Mouse (Mus musculus) embryonic facial prominence, embryonic 12.5 days (tissue): ENCODE measurements around the gene Fam196b. TPM values are rescaled to one million over a fixed set of nuclear protein-coding genes. Genes with fewer than 3 reads are reported as not detected.

ENCODE experiments used
- ATAC-seq: fragments of 200-750 bp; cut with Nextera tagmentation; 2 replicates; pipeline ENCODE4 v1.8.0; 2017; ENCODE audit not compliant: insufficient number of reproducible peaks, insufficient read depth, low FRiP score, low TSS enrichment
- H3K27ac ChIP-seq: fragments of 300-500 bp; sonication (generic); 2 replicates; pipeline ENCODE4 v1.5.1; 2016; ENCODE audit warnings: mild to moderate bottlenecking
- H3K27me3 ChIP-seq: fragments of 300-500 bp; sonication (generic); 2 replicates; pipeline ENCODE4 v1.6.1; 2016; ENCODE audit warnings: mild to moderate bottlenecking, moderate library complexity
- H3K36me3 ChIP-seq: fragments of 300-500 bp; sonication (generic); 2 replicates; pipeline ENCODE4 v1.6.1; 2016; ENCODE audit warnings: mild to moderate bottlenecking
- H3K4me1 ChIP-seq: fragments of 300-500 bp; sonication (generic); 2 replicates; pipeline ENCODE4 v1.6.1; 2016
- H3K4me2 ChIP-seq: fragments of 300-500 bp; sonication (generic); replicated peaks from 2 replicates; pipeline ENCODE4 v1.6.1; 2016; ENCODE audit warnings: mild to moderate bottlenecking, moderate library complexity
- H3K4me3 ChIP-seq: fragments of 300-500 bp; sonication (generic); 2 replicates; pipeline ENCODE4 v1.5.1; 2016; ENCODE audit warnings: mild to moderate bottlenecking
- H3K9ac ChIP-seq: fragments of 300-500 bp; sonication (generic); 2 replicates; pipeline ENCODE4 v1.6.1; 2016; ENCODE audit warnings: mild to moderate bottlenecking, moderate library complexity
- H3K9me3 ChIP-seq: fragments of 300-500 bp; sonication (generic); 2 replicates; pipeline ENCODE4 v1.6.1; 2016; ENCODE audit warnings: mild to moderate bottlenecking, moderate library complexity
- WGBS: fragments of 180-500 bp; shearing (Covaris S2); methylation state at CpG from one replicate; pipeline ENCODE4 v1.1.7; 2016; 5-methylcytosine and 5-hydroxymethylcytosine counted together
- polyA plus RNA-seq: library from polyadenylated mRNA; unstranded; fragments of >200 nt; fragmentation: Nextera tagmentation; extraction: Ambion mirVana; gene quantifications from 2 replicates; pipeline ENCODE4 v1.2.1, GENCODE M21; 2016

Fam196b gene
- 1.1 and 1.4 TPM in 2 replicates for polyA plus RNA-seq

DNA sequence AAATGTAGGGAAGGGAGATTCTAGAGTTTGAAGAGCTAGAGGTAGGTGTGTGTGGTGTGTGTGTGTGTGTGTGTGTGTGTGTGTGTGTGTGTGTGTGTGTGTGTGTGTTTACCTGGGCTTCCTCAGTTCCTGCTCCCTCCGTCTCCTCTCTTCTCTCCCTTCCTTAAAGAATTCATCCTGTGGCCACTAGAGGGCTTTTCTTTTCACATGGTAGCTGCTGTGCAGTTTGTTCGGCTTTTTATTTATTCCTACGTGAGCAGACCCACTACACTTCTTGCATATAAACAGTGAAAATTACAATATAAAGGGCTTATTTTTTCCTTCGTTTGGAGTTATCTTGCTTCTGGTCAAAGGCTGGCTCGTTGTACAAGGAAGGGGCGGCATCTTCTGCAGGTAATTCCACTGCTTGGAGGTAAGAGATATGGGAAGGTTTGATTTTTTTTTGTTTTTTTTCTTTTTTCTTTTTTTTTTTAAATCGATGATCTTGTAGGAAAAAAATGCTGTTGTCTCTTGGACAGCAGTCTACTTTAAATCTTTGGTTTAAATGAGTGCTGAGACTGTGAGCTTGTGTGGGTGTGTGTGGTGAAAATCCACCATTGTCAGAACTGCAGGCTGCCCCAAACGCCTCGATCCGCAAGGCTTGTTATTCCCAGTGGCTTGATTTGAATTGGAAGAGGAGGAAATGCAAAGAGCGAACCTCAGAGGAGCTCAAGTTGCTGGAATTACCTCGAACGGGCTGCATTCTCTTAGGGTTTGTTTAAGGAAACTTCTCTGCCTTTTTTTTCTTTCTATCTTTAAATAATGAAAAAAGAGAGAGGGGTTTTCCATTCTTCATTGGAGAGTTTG is at the start of gene Fam196b:
TSS of gene Fam196b (plus strand) at position 289 of the 846 bp plus-strand sequence.
- ATAC-seq: peak; percentile 60; the same call in 1 of the 2 replicates

DNA sequence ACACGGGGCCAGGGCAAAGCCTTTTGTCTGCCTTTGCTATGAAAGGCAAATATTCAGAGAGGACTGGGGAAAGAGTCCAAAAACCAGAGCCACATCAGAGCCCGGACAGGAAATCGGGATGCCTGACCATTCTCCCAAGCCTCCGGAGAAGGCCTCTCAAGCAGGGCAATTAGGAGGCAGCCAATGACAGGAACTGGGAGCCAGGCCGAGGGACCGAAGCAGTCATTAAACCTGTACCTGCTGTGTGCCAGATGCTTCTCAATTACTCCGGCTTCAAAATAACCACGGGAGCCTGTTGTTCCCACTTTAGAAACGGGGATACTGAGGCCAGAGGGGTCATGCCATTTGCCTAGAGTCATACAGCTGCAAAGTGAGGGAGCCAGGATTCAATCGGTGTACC is 42.6 kb upstream of the Fam196b start:
- H3K9ac ChIP-seq: no peak overlapping the region
- H3K27ac ChIP-seq: no peak overlapping the region
- no peaks in the 10 kb centered on the region for H3K27me3 ChIP-seq
- no peak for ATAC-seq
- no peaks in the 10 kb centered on the region for H3K36me3 ChIP-seq
- no peaks in the 10 kb centered on the region for H3K9me3 ChIP-seq
- H3K4me3 ChIP-seq: no peak overlapping the region
- 43% methylated on average over 10 of the region's 10 CpGs for WGBS
- H3K4me1 ChIP-seq: no peaks in the 10 kb centered on the region
- no peak overlapping the region for H3K4me2 ChIP-seq

More for the DNA sequence above, at the start of gene Fam196b:
- H3K4me1 ChIP-seq: no peaks in the 10 kb centered on the region
- H3K27ac ChIP-seq: no peak within 1 kb of the TSS
- H3K4me3 ChIP-seq: peak within 1 kb of the TSS; percentile 28
- 2% methylated on average over 13 of the region's 13 CpGs for WGBS
- peak within 1 kb of the TSS; percentile 52 for H3K4me2 ChIP-seq
- H3K9me3 ChIP-seq: no peaks in the 10 kb centered on the region
- no peak within 1 kb of the TSS for H3K9ac ChIP-seq
- H3K27me3 ChIP-seq: no peaks in the 10 kb centered on the region
- no peaks in the 10 kb centered on the region for H3K36me3 ChIP-seq

DNA sequence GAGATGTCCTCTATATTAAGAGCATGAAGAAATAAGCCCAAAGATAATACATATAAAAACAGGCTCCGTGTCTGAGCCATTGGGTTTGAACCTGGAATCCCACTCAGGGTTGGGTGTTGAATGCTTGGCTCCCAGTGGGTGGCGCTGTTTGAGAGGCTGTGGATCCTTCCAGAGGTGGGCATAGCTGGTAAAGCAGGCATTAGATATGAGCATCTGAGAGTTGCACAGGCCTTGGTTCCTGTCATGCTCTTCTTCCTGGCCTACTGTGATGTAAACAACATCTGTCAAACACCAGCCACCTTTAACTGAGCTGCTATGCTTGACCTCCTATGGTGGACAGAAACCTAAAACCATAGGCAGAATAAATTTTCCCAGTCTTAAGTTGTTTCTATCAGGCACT is 38.7 kb upstream of the Fam196b start:
- no peak overlapping the region for H3K4me2 ChIP-seq
- no peaks in the 10 kb centered on the region for H3K27me3 ChIP-seq
- H3K36me3 ChIP-seq: no peaks in the 10 kb centered on the region
- no peaks in the 10 kb centered on the region for H3K9me3 ChIP-seq
- no peaks in the 10 kb centered on the region for H3K4me1 ChIP-seq
- ATAC-seq: no peak
- H3K9ac ChIP-seq: no peak overlapping the region
- 49% methylated on average over 2 of the region's 2 CpGs for WGBS
- no peak overlapping the region for H3K27ac ChIP-seq
- H3K4me3 ChIP-seq: no peak overlapping the region

DNA sequence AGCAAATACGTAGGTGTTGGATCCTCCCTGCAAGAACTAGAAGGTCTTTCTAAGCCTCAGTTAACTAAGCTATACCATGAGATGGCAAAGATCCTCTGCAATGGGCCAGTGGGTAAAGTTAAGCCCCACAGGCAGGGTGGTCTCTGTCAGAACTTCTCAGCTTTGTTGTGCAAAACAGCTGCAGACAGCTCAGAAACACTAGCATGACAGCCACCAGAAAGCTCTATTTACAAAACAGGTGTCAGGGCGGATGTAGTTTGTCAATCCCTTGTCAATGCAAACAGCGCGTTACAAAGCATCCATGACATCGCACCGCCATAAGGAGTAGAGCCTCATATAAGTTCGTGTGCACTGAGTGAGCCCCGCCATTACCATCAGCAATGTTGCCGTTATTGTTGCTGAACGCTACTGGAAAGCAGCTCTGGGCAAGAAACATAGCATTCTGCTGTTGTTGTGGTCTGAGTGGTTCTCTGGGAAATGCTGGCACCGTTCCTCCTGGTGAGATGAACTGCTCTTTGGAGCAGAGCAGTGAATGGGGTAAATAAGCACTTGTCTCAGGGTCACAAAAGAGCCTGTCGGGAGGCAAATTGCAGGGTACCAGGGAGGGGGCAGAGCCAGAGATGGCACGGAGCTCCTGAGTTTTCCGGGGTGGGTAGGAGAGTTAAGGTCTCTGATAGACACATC is 38.1 kb upstream of the Fam196b start:
- Histone ChIP-seq H3K4me3 (no peak overlapping the region), H3K4me1 (no peaks in the 10 kb centered on the region), H3K9me3 (no peaks in the 10 kb centered on the region), H3K9ac (no peak overlapping the region), H3K4me2 (no peak overlapping the region), H3K27me3 (no peaks in the 10 kb centered on the region), H3K27ac (no peak overlapping the region), H3K36me3 (no peaks in the 10 kb centered on the region)
- 55% methylated on average over 14 of the region's 14 CpGs for WGBS
- no peak for ATAC-seq

DNA sequence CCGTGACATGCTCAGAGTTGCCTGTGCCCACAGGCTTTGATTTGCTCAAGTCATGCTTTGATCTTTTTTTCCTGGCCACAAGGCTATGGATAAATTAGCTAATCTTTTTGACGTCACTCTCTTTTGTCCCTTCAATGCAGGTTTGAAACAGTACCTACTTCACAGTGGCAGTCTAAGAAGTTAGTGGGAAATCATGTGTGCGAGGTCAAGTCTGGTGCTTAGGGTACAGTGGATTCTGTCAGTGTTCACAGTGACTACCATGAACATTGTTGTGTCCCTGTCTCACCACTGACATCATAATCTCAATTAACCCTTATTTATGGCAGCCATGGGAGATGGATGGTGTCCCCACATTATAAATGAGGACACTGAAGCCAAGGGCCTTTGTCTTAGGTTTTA is 37.6 kb upstream of the Fam196b start:
- Histone ChIP-seq H3K9ac (no peak overlapping the region), H3K4me3 (no peak overlapping the region), H3K27ac (no peak overlapping the region), H3K4me2 (no peak overlapping the region), H3K9me3 (no peaks in the 10 kb centered on the region), H3K4me1 (no peaks in the 10 kb centered on the region), H3K36me3 (no peaks in the 10 kb centered on the region), H3K27me3 (no peaks in the 10 kb centered on the region)
- no peak for ATAC-seq
- 56% methylated on average over 3 of the region's 3 CpGs for WGBS

DNA sequence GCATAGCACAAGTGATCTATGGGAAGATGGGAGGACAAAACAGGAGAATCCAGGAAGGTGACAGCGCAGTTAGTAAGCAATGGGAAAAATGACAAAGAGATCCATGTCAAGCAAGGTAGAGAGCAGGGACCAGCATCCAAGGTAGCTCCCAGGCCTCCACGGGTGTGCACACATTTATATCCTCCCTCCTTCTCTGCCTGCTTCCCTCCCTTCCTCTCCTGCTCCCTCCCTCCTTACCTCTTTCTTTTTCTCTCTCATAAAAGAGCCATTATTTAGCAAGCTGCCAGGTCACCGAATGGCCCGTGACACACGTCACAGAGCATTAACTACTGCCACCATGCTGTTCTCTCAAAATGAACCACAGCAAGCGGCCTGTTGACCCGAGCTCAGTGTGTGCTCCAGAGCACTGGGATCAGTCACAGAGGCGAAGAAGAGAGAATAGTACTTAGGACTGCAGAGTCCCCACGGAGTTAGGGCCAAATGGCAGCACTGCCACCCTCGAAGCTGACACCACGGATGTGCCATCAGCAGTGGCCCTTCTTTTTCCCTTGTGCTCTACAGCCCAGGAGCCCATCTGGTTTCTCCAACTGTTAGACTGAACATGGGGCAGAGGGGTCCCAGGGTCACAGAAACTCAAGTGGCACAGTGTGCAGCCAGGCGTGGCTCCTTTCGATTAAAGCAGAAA is 30.4 kb upstream of the Fam196b start:
- no peak overlapping the region for H3K4me3 ChIP-seq
- H3K27me3 ChIP-seq: no peaks in the 10 kb centered on the region
- no peaks in the 10 kb centered on the region for H3K4me1 ChIP-seq
- H3K27ac ChIP-seq: no peak overlapping the region
- H3K36me3 ChIP-seq: no peaks in the 10 kb centered on the region
- H3K9ac ChIP-seq: no peak overlapping the region
- 26% methylated on average over 13 of the region's 13 CpGs for WGBS
- ATAC-seq: peak; percentile 28; the same call in 1 of the 2 replicates
- no peaks in the 10 kb centered on the region for H3K9me3 ChIP-seq
- no peak overlapping the region for H3K4me2 ChIP-seq

DNA sequence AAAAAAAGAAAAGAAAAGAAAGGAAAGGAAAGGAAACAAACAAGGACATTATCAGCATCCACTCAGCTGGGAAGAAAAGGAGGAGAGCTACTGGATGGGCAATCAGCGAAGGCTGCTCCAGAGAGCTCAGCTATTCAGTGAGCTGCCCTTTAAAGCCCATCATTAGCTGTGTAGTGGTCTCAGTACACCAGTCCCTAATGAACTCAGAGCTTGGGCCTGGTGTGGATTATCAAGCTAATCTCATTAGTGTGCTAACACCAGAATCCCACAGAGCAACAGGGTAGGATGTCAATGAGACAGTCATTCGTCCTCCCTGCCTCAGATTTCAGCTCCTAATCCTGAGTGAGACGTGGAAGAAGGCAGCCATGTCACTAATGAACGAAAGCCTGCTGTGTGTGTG is 24.4 kb upstream of the Fam196b start:
- Histone ChIP-seq H3K9me3 (no peaks in the 10 kb centered on the region), H3K27ac (no peak overlapping the region), H3K9ac (no peak overlapping the region), H3K4me1 (no peaks in the 10 kb centered on the region), H3K4me3 (no peak overlapping the region), H3K4me2 (no peak overlapping the region), H3K36me3 (no peaks in the 10 kb centered on the region), H3K27me3 (no peaks in the 10 kb centered on the region)
- WGBS: 29% methylated on average over 4 of the region's 4 CpGs
- ATAC-seq: no peak

DNA sequence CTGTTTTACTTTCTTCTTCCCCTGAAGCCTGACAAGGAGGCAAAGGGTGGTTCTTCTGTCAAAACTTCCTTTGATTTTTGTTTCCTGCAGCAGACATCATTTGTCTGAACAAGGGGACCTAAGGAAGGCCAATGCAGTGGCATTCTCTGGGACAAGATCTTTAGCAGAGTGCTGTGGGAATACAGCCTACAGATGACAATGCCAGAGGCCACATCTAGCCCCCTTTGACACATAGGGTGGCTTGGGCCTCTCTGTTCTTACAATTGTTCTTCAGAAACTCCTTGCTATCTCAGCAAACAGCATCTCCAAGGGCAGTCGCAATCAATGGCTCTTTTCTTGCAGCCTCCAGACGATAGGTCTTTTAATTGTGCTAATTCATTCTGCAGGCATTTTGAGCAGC is 23.9 kb upstream of the Fam196b start:
- Histone ChIP-seq H3K4me3 (no peak overlapping the region), H3K4me1 (no peaks in the 10 kb centered on the region), H3K9ac (no peak overlapping the region), H3K27me3 (no peaks in the 10 kb centered on the region), H3K27ac (no peak overlapping the region), H3K9me3 (no peaks in the 10 kb centered on the region), H3K4me2 (no peak overlapping the region), H3K36me3 (no peaks in the 10 kb centered on the region)
- 19% methylated on average over 2 of the region's 2 CpGs for WGBS
- ATAC-seq: no peak

DNA sequence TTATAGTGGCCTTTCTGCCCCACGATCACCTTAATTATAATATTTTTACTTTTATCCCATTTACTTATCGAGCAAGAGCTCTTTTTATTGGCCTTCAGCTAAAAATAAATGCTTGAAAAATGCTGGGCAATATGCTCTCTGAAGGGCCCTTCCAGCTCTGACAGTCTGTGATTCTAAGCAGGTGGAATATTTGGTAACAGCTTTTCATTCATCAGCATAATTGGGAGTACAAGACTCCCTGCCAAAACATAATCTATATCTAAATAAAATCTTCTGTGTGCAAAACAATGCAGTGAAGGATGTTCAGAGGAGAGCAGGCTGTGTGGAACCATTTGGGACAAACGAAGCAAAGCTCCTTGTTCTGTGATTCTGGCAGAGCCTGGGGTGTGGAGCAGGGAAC is 23.3 kb upstream of the Fam196b start:
- no peaks in the 10 kb centered on the region for H3K36me3 ChIP-seq
- H3K27ac ChIP-seq: no peak overlapping the region
- no peak overlapping the region for H3K4me3 ChIP-seq
- no peaks in the 10 kb centered on the region for H3K9me3 ChIP-seq
- H3K4me2 ChIP-seq: no peak overlapping the region
- no peak for ATAC-seq
- WGBS: 70% methylated on average over 3 of the region's 3 CpGs
- no peaks in the 10 kb centered on the region for H3K27me3 ChIP-seq
- no peaks in the 10 kb centered on the region for H3K4me1 ChIP-seq
- H3K9ac ChIP-seq: no peak overlapping the region

DNA sequence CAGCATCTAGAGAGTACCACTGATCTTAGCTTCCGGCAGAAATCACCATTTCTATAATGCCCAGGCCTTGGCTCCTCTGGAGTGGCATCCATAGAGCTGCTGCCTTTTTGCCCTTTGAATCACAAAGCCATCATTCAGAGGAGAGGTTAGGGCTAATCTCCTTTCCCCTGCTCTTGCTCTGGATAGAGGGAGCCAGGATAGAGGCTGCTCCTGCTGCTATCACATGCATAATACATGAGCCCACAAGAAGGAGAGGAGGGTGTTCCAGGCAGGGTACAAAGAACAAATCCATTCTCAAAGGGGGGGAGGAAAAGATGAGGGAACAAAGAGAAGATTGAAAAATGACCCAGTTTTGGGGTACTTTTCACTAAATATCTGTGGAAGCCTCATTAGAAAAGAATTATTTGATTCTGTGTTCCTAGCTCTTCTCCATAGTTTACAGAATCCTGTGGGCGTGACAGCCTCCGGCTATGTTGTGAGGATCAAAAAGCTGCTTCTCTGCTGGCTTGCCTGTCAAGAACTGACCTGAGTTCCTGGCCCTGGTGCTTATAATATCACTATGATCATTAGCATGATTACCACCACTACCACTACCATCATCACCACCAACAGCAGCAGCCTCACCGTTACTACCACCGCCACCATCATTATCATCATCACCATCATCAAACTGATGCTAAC is 16.8 kb upstream of the Fam196b start:
- Histone ChIP-seq H3K4me2 (no peak overlapping the region), H3K36me3 (no peaks in the 10 kb centered on the region), H3K27ac (no peak overlapping the region), H3K4me3 (no peak overlapping the region), H3K9me3 (no peaks in the 10 kb centered on the region), H3K4me1 (no peaks in the 10 kb centered on the region), H3K27me3 (no peaks in the 10 kb centered on the region), H3K9ac (no peak overlapping the region)
- ATAC-seq: no peak
- 74% methylated on average over 5 of the region's 5 CpGs for WGBS

DNA sequence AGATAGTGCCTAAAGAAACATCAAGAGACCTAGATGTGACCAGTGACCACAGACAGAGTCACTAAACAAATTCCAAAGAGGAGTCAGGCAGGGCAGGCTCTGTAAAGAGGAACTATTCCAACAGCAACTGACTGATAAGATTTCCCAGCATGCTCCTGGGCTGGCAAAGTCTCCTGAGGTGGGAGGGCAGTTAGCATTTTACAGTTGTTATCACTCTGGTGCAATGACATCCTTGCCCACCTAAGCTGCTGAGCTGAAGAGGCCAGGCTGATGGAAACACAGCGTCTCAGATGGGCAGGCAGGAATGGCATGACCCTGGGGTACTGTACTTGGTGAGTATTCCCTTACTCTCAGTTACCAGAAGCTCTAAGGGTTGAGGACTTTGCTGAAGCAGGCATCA is 15.1 kb upstream of the Fam196b start:
- 84% methylated on average over 1 of the region's 1 CpGs for WGBS
- Histone ChIP-seq H3K4me1 (no peaks in the 10 kb centered on the region), H3K9me3 (no peaks in the 10 kb centered on the region), H3K4me2 (no peak overlapping the region), H3K4me3 (no peak overlapping the region), H3K27me3 (no peaks in the 10 kb centered on the region), H3K27ac (no peak overlapping the region), H3K36me3 (no peaks in the 10 kb centered on the region), H3K9ac (no peak overlapping the region)
- no peak for ATAC-seq
